Mouse (Mus musculus) gastrocnemius, adult 18-20 months (tissue): ENCODE measurements around the gene Arid1b. TPM values are rescaled to one million over a fixed set of nuclear protein-coding genes. Genes with fewer than 3 reads are reported as not detected.
A peak's percentile ranks its signal among the peaks of the same experiment; 100 is the strongest.

Experiments used
- DNase-seq: peaks from one replicate; pipeline ENCODE4 v3.0.0; 2021; ENCODE audit warnings: low spot score
- total RNA-seq, 2 experiments: library from RNA; stranded (reverse); gene quantifications; 2 replicates each; pipeline ENCODE4 v1.2.3; 2021

Arid1b gene
- total RNA-seq, 2 experiments from 2014 or later, result 35.4 to 37.0 TPM

GRCm38 (mm10) chr17:5143735-5144439 is 149.8 kb downstream of the Arid1b start:
- DNase-seq, result no peak

DNA sequence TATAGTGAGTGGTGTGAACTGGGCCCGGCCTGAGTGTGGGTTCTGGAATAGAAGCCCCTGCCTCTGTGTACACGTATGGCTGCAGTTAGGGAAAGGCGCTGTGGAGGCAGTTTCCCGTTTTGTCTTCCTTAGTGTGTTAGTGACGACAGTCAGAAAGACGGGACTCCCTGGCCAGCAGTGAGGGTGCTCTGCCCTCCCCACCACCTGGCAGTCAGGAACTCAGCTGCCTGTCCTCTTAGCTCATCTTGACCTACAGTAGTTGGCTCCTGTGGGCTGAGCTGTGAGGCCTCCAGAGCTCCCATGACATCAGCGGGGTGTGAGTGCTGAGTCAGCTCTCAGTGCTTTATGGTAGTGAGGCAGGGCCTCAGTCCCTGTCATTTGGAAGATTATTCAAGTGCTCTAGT is 156.5 kb downstream of the Arid1b start:
- peak; percentile 75 for DNase-seq

GRCm38 (mm10) chr17:5151852-5152251 is 157.7 kb downstream of the Arid1b start:
- DNase-seq, result no peak

- DNase-seq, result no peak
Measured at GRCm38 (mm10) chr17:5153461-5153860, 159.3 kb downstream of the Arid1b start.

DNA sequence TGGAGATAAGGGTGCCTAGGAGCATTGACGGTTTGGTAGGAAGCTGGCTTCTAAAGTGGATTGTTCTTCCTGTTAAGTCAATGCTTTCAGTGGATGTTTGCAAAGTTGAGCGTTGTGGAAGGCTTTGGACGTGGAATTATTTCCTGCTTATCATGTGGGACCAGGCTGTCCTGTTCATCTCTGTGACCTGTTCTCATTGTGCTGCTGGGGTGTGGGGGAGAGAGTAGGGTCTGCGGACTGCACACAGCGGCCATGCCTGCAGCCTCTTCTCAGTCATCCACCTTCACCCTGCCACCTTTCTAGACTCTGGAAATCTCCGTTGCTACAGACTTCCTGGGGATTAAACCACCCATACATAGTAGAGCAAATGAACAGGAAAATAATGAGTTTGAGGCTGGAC is 160.2 kb downstream of the Arid1b start:
- DNase-seq, result no peak

DNA sequence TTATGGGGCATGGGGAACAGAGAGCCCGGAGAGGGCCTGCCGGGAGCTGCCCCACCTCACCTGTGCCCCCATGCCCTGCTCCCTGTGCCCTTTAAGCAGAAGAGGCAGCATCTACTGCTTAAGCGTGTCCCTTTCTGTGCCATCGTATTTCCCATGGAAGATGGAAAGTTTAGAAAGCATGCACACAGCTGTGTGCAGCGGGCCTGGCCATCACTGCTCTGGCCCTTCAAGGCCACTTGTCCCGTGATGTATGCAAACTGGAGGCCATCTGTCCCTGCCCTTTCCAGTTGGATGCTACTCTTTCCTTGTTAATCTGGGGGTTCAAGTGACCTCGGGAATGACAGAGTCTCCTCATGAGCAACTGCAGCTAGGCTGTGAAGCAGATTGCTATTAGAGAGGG is 163.5 kb downstream of the Arid1b start:
- no peak for DNase-seq

DNA sequence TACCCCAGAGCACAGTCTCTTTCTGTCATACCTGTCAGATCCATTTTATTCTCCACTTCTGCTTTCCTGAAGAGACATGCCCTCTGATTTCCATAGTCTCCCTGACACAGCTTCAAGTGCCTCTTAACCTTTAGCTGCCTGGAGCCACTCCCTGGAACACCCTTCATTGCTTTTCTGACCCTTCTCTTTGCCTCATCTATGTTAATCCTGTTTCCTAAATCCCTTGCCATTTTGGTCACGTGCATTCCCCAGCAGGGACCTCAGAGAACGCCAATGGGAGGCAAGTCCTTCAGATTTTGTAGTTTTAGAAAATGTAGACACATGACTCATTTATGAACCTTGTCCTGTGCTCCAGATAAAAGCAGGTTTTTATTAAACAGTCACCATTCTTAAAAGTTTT is 168.4 kb downstream of the Arid1b start:
- DNase-seq, result no peak

DNA sequence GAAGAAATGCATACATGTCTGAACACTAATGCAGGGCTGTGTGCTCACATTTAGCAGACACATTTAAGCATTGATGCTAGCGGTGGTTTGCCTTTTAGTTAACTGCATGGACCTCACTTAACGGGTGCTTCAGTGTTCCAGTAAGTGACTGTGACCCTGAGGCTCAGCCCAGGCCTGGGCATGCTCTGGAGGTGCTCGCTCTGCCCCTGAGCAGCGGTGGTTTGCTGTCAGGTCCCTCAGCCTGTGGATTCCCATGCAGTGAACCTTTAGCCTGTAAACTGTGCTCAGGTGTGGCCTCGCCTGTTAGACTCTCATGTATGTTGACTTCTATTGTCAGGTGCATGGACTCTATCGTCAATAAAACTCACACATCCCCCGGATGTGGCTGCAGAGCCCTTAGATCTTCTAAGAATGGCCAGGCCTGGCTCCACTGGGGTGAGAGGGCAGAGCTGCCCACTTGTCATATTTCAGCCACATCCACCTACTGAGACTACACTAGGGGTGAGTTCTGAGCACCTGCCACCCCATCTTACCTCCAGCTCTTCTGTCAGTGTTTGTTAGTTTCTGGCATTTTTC is 169.2 kb downstream of the Arid1b start:
- no peak for DNase-seq

GRCm38 (mm10) chr17:5164794-5165193 is 170.7 kb downstream of the Arid1b start:
- no peak for DNase-seq

GRCm38 (mm10) chr17:5165201-5165825 is 171.2 kb downstream of the Arid1b start:
- DNase-seq, result no peak

GRCm38 (mm10) chr17:5166175-5166574 is 172.0 kb downstream of the Arid1b start:
- no peak for DNase-seq

DNA sequence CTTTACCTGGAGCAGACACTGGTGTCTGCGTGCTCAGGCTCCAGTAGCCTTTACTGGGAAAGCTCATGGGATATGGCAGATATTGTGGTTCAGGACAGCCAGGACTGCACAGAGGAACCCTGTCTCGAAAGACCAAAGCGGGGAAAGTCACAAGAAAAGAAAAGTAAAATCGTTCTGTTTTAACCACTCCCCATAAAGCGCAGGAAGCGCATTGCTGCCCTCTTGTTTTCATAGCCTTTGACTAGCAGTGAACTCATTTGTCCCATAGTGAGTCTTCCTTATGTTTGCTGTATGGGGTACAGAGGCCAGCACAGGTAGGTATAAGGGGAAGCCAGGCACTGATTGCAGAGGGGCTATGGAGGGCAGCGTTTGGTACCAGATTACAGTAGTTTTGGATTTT is 173.9 kb downstream of the Arid1b start:
- DNase-seq, result no peak

DNA sequence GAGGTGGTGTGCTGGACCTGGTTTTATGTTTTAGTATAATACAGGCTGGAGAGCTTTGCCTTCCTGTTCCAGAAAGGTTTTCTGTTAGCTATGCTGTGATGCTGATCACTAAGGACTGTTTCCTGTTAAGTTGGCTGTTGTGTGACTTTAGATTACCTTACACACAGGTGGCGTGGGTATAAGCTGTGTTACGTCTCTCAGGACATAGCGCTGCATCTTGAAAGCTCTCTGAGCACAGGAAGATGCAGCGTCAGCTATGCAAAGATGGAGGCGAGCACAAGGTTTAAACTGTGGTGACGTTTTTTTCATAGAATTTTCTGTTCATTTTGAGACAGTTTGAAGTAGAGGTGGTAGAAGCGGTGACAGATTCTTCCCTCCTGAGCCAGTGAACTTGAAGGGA is 174.5 kb downstream of the Arid1b start:
- DNase-seq, result no peak

- DNase-seq, result no peak
Measured at GRCm38 (mm10) chr17:5170321-5170720, 176.2 kb downstream of the Arid1b start.

DNA sequence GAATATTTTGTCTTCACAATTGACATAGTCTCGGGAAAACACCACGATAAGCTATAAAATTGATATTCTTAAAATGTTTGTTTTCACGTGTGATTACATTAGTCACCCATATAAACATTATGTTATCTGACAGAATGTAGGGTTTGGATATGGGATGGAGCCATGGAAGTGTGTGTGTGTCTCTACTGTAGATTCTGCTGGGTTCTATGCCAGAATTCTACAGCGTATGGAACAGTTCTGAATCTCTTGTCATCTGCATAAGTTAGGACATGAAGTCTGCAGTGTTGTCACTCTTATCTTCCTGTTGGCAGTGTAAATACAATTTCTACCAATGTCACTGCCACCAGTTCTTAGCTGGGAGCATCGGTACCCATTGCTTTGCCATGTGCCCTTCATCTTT is 177.3 kb downstream of the Arid1b start:
- no peak for DNase-seq

DNA sequence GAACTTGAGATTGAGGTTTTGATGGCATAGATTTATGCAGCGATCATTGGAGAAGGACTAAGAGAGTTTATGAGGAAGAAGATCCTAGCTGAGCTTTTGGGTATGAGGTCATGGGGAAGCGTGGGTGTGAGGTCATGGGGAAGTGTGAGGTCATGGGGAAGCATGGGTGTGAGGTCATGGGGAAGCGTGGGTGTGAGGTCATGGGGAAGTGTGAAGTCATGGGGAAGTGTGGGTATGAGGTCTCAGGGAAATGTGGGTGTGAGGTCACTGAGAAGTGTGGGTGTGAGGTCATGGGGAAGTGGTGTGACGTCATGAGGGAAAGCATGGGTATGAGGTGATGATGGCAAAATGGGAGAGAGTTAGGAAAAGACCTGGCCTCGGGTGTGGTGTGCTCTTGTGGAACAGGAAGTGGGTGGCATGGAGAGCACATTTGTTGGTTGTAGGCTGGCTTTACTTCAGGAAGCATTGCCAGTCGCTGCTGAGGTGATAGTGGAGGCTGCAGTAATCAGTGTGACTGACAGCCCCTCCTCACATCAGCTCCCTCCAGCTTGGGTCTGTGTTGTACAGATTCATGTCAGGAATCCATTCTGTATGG is 180.4 kb downstream of the Arid1b start:
- DNase-seq, result no peak

GRCm38 (mm10) chr17:5175535-5175934 is 181.4 kb downstream of the Arid1b start:
- DNase-seq, result no peak

- DNase-seq, result no peak
Measured at GRCm38 (mm10) chr17:5176315-5176714, 182.2 kb downstream of the Arid1b start.

DNA sequence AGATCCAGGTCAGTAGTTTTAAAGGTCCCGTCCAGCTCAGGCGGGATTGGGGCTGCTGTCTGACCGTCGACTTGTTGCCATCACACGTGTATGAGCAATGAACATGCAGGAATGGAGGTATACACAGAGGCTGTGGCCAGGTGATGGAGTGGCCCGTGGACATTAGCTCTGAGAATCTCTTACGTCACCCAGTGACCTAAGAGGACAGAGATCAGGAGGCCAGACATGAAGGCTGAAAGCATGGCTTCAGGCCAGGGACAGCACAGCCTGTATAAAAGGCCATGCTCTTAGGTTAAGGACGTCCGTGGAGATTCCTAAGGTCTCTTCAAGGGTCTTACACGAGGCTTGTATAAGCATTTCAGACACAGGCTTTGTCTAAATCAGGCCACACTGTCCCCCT is 184.4 kb downstream of the Arid1b start:
- peak; percentile 27 for DNase-seq

DNA sequence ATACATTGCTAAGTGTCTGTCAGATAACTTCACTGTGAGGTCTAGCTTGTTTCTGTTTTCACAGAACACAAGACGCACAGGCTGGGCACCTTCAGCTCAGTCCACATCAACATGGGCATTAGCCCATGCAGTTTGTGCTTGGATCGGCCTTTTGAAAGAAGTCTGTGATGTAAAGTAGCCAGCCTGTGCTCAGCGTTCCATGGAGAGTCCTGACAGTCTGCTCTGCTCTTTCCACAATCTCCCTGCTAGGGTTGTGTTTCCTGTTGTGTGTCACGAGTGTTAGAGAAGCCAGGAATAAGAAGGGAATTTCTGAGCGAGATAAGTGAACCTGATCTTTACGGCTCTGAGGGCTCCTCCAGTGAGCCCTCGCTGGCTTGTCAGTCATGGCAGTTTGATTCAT is 184.9 kb downstream of the Arid1b start:
- no peak for DNase-seq

DNA sequence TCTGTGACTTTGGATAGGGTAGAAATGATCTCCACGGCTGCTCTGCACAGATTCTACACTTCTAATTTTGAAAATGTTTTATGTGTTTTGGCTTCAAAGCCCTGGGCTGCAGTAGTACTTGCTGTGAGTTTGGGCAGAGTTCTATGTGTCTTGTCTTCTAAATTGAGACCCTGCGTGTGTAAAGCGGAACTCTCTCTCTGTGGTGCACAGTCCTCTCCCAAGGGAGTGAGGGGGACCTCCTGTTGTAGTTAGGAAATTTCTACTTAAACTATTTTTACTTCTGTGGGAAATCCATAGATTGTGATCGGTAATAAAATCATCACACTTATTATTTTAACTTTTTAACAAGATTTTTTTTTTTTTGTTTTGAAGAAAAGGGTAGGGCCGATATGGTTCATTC is 185.3 kb downstream of the Arid1b start:
- DNase-seq, result no peak

- DNase-seq, result no peak
Measured at GRCm38 (mm10) chr17:5179925-5180525, 185.9 kb downstream of the Arid1b start.
